Mouse (Mus musculus) spleen, adult 18-20 months (tissue): ENCODE measurements around the gene Mrpl33.

Experiments
- DNase-seq, 2 experiments: peaks; one replicate each; pipeline ENCODE4 v3.0.0; 2022; ENCODE audit warnings: mixed read lengths in 2 of 2

Gene Mrpl33

DNA sequence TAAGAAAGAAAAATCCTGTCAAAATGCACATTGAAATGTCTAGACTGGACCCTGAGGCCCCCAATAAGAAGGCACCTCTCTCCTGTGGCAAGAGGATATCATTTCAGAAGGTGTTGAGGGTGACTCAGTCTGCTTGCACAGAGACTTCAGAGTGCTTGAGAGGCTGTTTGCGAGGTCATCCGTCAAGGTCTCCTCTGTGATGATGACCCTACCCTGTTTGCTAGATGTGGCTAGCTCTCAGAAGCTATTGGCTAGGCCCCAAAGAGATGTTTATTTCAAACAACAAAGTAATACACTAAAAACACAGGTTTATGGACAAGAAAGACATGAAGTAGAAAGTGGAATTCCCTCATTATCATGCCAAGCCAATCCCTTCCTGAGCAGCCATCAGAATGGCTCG, 45.6 kb downstream of the Mrpl33 start:
- DNase-seq: no peak

DNA sequence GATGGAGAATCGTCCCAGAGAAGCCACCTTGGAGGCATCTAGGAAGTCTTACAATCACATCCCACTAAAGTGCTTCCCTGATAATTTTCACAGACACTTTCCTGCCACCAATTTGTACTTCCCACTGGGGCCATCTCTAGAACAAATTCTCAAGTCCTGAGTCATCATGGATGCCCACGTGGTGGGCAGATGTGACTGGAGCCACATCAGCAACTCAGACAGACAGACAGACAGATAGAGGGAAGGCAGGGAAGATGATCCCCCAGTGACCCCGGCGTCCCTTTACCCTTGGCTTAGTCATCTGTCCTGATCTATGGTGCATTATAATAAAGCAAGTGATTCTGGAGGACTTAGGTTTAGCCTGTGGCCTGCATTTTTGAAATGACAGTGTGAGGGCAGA, 47.5 kb downstream of the Mrpl33 start:
- no peak for DNase-seq

DNA sequence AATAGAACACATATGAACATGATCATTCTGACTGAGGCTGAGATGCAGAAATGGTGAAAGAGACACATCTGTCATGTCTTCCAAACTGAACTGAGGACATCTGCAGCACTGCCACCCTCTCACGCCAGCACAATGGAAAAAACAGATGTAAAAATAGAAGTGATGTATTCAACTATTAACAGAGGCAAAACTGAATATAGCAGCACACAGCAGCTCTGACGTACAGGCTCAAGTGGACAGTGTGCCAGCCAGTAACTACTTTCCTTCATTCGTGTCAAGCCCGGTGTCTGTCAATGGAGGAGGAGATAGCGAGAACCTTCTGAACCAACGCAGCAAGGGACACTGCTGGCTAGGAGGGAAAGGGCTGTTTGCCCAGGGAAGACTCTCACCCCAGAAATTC, 48.1 kb downstream of the Mrpl33 start:
- DNase-seq: no peak

DNA sequence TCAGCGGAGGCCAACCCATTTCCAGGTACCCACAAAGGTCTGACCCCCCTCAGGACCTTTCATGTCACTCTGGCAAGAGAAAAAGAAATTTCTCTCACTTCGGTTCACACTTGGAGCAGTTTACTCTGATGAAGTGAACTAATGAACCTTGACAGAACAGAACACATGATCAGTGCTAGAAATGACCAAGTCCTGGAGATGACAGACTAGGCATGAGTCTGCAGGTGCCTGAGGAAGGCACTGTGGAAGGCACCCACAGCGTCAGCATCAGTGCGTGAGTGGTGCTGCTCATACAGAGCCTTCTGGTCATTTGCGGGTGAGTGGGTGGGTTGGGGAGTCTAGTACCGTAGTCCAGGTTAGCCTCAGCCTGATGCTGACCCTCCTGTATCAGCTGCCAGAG, 49.1 kb downstream of the Mrpl33 start:
- DNase-seq: no peak

DNA sequence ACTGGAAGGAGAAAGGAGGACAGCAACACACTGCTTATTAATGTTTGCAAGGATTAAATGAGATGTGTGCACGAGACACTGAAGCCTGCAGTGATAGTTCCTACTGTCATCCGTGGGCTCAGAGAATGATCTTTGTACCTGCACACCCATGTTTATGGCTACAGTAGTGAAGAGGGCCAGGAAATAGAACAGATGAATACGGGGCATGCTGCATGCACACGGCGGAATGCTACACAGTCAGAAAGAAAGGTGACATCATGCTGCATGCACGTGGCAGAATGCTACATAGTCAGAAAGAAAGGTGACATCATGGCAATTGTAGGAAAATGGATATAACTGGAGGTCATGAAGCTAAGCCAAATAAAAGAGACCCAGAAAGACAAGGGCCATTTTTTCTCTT, 49.8 kb downstream of the Mrpl33 start:
- no peak for DNase-seq

DNA sequence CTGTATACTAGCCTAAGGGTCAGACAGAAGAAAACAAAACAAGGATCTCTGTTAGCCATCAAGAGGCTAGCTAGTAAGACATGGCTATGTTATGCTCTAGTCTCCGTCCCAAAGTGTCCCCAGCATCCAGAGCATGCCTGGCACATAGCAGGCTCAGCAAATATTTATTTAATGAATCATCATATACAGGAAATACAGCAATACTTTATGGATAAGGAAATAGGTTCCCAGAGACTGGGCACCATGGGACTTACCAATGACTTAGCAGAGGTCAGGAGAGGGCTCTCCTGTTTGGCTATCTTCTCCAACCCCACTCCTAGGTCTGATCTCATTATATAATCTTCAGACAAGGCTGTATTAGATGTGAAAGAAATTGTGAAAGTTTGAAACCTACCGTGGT, 50.6 kb downstream of the Mrpl33 start:
- no peak for DNase-seq

DNA sequence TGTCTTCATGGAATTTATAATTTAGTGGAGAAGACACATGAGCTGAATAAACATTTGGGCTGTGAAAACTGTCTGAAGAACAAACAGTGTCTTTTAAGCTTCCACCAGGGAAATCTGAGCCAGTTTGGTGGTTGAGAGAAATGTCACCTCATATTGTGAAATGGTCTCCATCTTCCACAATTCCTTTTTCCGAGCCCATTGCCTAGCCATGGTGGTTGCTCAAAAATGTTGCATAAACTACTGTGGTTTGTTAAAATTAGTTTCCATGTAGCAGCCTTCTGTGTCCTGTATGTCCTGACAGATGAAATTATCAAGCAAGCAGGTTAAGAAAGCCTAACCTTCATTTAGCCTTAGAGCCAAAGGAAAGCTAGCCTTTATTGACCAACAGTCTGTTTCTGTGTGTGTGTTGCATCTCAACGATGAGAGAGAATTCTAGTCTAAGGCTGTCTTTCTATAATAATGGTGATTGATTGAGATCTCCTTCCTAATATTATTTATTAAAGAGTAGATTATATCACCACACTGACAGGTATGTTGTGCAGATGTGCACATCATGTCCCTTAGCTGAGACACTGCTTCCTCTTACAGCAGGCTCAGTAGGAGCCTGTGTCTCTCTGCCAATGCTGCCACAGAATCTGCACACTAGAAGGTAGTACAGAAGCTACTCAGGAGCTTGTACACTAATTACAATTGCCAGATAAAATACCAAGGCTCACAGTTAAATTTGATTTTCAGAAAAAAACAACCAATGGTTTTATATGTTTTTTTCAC, 54.0 kb downstream of the Mrpl33 start:
- no peak for DNase-seq

DNA sequence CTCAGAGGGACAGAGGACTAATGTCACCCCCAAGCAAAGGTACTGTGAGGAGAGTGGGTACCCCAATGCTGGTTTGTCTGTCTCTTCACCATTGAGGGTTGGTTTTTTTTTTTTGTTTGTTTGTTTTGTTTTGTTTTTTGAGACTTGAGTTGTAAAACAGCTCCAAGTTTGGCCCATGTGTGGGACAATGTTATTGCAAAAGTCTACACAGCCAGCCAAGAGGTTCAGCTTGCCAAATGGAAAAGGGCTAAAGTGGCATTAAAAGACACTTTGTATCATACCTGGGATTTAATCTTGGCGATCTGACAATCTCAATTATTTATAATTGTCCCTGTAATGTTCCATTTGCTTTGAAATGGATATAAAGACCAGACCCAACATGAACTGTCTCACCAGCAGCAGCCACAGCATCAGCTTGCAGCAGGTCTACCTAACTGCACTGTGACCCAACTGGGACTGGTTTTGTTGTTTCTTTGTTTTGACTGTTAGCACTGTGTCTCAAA, 59.0 kb downstream of the Mrpl33 start:
- no peak for DNase-seq

DNA sequence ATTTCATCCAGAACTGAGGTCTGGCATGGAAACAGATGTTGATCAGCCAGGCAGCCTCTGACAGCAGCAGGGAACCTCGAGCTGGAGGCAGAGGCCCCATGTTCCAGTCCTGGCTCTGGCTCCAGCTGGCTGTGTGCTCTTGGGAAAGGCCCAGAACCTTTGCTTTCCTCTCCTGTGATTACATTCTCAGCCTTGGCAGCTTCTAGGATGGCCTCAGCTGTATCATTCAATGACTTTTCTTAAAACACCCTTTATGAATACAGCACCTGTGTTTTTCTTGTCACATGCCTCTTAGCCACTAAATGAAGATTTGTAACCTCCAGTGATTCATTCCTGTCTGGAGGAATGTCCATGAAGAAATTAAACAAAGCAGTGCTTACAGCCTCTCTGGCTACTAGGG, 69.4 kb downstream of the Mrpl33 start:
- no peak for DNase-seq

DNA sequence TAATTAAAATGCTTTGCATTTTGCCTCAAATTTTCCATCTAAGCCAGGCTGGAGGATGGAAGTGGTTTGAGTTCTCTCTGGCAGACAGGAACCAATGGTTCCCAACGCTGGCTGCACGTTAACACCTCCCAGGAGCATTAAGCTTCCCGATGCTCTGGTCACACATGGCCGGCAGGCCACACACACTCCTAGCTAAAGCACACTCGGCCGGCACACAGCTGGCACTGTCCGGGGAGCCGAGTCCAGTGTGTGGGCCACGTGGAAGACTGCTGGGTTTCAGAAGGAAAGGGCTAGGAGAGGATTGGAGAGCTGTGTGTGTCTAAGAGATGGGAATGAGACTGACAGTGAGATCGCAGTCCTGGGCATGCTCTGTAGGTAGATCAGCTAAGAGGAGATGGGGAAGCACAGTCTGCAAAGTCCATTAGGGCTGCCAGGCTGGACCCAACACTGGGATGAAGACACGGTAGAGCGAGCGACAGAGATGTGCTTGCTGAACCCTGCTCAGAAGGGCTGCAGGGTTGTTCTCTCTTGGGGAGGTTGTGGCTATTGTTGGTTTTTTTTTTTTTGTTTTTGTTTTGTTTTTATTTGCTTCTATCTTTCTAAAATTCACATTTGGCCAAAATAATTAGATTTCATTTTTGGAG, 71.7 kb downstream of the Mrpl33 start:
- no peak for DNase-seq

DNA sequence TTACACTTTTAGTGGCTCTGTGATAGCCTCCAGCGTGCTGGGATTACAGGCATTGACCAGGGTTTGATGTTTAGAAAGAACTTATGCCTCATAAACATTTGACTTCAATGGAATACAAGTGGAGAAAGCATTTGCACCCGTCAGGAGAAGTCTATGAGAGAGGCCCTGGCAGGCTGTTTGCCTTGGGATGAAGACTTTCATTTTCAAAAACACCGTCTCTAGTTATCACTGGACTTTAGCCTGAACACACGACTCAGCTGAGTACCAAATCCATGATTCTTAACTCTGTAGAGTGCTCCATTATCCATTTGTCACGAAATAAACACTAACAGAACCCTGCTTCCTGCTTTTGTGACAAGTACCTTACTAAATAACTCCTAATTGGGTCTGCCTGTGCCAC, 73.2 kb downstream of the Mrpl33 start:
- no peak for DNase-seq

DNA sequence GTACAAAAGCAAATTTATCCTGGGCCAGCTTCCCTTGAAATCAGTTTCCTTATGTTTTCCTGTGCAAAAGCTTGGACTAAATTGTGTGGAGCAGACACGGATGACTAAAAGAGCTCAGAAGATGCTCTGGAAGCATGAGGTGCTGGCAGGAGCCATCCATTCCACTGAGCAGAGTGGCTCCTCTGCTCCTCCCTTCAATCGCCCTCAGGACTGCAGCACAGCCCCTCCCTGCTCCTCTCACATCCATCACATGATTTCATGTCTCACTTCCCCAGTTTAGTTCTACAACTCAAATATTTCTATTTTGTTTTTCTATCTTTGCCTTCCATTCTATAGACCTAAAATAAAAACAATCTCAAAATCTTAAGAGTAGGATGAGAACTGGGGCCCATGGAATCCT, 74.4 kb downstream of the Mrpl33 start:
- DNase-seq: no peak

DNA sequence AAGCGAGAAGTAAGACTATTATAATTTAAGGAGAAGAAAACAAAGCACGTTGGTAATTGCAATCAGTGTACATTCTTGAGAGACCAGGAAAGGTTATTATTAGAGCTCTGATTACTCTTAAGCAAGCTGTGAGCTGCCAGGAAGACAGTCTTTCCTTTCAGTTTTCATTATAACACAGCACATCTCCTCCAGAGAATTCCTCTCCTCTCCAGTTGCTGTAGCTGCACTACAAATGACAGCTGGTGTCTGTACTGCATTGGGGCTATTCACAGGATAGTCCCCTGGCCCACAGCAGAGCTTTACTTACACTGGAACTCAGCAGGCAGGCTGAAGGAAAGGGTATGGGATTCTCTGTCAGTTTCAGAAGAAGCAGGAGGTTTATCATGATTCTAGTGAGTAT, 76.7 kb downstream of the Mrpl33 start:
- no peak for DNase-seq

DNA sequence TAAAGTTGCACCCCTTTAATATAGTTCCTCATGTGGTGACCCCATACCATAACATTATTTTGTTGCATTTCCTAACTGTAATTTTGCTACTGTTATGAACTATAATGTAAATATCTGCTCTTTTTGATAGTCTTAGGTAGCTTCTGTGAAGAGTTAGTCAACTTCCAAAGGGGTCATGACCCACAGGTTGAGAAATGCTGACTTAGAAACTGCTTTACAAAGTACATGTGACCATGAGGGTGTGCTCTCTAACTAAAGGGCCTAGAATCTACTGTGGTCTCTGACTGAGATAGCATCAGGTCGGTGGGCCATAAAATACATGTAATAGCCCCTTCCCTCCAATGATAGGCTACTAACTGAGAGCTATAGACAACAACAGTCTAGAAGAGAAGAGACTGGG, 81.3 kb downstream of the Mrpl33 start:
- DNase-seq: no peak

DNA sequence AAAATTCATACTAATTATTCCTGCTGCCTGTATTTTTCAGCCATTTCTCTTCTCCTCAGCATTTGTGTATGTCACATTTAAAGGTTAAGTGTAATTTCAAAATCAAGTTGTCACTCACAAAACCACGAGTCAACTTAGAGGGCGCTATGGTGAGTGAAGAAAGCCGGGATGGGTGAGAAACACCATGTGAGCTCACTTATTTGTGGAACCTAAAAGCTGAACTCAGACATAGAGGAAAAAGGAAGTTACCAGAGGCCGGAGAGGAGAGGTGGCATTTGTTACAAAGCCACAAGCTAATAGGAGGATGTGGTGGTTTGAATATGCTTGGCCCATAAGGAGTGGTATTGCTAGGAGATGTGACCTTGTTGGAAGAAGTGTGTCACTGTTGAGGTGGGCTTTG, 83.4 kb downstream of the Mrpl33 start:
- no peak for DNase-seq

DNA sequence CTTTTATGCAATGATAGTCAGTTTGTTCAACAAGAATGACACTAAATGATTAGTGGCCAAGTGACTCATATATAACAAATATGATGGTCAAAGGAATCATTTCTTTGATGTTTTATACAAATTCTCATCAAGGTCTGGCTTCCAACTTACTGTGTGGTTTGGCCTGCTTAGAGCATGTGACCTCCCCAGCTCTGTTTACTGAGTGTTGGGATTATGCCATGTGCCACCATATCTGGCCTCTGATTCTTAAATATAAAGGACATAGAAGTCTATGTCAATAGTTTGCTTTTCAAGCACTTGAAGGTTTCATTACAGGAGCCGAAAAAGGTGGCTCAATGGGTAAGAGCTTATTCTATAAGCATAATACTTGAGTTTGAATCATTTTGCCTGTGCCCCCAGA, 85.6 kb downstream of the Mrpl33 start:
- no peak for DNase-seq

DNA sequence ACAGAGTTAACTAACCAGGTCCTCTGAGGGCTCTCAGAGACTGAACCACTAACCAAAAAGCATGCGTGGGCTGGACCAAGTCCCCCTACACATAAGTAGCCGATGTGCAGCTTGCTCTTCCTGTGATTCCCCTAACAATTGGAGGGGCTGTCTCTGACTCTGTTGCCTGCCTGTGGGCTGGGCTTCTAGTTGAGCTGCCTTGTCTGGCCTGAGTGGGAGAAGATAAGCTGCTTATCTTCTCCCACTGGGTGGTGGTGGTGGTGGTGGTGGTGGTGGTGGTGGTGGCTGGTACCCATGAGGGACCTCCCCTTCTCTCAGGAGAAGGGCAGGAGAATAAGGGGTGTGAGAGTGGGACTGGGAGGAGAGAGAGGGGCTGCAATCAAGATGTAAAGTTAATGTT, 89.3 kb downstream of the Mrpl33 start:
- DNase-seq: no peak

DNA sequence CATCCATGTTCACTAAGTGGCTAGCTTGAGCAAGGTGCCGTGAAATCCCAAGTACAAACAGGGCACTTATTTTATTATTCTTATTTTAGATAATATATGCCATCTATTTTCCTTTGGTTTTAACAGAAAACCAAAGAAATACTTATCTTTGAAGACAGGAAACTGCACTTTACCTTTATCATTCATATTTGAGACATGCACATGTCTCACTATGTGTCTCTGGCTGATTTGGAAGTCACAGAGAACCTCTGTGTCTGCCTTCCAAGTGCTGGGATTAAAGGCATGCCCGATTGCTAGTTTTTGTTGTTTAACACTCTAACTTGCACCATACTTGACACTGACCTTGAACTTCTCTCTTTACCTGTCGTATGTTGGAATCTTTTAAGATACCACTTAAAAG, 91.2 kb downstream of the Mrpl33 start:
- DNase-seq: no peak

DNA sequence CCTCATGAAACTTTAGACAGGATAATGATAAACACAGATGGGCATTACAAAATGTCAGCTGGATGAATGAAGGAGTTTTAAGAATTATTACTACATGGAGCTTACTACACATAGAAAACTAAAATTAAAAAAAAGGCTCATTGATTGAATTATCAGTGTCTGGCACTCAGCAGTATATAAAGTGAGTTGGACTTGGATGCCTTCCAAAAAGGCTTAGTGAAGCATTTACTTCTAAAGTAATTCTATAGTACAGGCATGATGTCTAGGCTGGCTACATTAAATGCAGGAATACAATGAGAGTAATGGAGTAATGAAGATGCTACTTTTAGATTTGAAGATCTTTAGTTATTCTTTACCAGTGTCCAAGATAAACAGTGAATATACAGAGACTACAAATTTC, 96.5 kb downstream of the Mrpl33 start:
- DNase-seq: no peak

DNA sequence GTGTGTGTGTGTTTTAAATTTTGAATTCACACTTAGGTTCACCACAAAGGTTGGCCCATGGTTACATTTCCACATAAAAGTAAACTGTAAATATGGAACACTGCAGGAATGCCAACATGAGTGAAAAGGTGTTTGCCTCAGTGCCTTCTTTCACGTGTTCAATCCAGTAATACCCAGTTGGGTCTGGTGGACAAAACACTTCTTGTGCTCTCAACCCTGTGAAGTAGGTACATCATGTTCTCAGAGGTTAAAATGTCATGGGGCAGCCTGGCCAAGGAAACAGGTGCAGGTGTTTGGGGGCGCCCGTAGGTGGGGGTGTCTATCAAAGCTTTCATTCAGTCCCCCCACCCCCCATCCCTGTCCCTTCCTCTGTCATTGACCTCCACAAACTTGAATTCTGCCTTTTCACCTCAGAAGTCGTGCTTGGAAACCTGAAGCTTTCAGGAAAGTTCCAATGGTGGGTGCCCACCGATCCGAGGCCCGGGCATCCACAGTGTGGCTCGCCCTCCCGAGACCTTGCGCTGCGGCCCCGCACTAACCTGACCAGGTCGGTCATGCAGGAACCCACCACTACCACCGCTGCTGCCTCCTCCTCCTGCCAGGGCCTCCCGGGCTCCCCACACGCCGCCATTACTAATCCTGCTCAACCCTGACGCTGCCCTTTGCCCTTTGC, 100.4 kb downstream of the Mrpl33 start, which contains the start of gene Rbks:
Gene Rbks (minus strand): TSS at position 657 of the 673 bp plus-strand sequence.
- DNase-seq: no peak

DNA sequence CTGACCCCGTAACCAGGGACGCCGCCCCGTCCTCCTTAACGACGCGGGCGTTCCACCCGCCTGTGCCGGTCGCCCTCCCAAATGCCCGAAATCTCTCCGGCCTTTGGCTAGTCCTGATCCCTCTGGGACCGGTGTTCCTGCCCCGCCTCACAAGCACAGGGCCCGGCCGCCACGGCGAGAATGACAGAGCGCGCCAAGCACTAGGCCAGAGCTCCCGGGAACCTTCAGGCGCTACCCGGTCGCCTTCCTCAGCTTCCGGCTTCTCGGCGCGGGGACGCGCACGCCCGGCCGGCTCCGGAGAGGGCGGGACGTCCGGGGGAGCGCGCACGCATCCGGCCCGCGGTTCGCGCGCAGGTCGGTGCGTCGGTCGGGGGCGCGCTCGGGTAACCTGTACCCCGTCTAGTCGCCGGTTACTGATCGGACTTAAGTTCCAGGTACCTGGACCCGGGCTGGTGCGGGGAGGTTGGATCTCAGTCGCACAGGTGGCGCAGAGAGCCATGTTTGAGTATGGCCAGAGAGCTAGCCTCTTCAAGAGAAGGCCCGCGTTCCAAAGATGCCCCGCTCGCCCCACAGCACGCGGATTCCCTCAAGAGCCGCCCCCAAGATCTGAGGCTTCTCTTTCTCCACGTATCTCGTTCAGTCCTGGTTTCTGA, 101.0 kb downstream of the Mrpl33 start, which contains the start of gene Babam2:
Gene Babam2 (plus strand): TSS at position 41 of the 653 bp plus-strand sequence.
- DNase-seq: peak; percentile 88 to 94

DNA sequence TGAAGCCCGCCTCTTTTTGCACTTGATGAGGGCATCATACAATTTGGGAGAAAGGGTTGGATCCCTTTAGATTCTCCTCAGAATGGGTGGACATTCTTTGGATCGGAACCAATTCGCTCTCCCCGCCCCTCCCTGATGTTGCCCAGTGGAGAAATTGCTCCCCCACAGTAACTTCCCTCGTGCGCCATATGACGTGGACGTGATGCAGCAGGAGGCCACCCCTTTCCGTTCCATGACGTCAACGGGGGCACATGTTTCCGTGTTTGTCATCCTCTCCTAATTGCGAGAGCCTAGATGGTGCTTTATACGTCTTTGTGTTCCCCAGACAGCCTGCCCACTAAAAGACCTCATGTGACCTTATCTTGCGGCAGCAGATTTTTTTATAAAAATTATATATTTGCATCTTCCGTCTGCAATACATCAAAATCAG, 101.6 kb downstream of the Mrpl33 start:
- DNase-seq: peak; percentile 85 to 88

DNA sequence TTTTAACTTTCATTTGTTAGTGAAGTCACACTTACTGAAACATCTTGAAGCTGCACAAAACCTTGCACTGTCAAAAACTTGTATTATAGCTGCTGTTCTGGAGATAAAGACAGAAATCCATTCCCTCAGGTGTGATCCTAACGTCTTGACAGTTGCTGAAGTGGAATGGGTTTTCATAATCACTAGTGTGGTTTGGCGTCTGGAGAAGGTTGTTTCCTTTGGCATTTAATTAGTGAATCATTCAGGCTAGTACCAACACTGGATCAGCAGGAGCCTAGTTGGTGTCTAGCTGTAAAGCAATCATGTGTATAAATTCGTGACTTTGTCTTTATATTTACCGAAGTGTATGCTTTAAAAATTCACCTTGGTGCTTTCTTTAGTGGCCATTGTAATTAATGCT, 102.2 kb downstream of the Mrpl33 start:
- DNase-seq: no peak
